Mouse (Mus musculus) CD4-positive, CD25-positive, alpha-beta regulatory T cell, adult 9 weeks (primary cell): ENCODE data around the gene Has3. TPM values are rescaled to one million over a fixed set of nuclear protein-coding genes. Genes with fewer than 3 reads are reported as not detected.

Experiments
- polyA plus RNA-seq: library from polyadenylated mRNA; unstranded; fragments of 100-300 nt; shearing (Covaris generic); gene quantifications from one replicate; pipeline ENCODE4 v1.2.1, GENCODE M21; 2017

The Has3 gene
- polyA plus RNA-seq: not detected

GRCm38 (mm10) chr8:106870051-106870450, at the start of gene Has3:
TSS of gene Has3 (plus strand) at chr8:106870242.

GRCm38 (mm10) chr8:106893481-106894156, 23.6 kb downstream of the Has3 start, which contains the start of gene Utp4:
TSS of gene Utp4 (plus strand) at chr8:106893636.

Other genes starting within 250 kb of the Has3 start
- gene Tango6, start 187.2 kb upstream of the Has3 start, polyA plus RNA-seq: 13.8 TPM
- 76.1 TPM for gene Utp4, start 23.4 kb downstream of the Has3 start, polyA plus RNA-seq
- gene Sntb2, start 65.5 kb downstream of the Has3 start, polyA plus RNA-seq: 1.6 TPM
- gene Vps4a, start 161.0 kb downstream of the Has3 start, polyA plus RNA-seq: 55.7 TPM
- gene Pdf, start 178.4 kb downstream of the Has3 start, polyA plus RNA-seq: 1.9 TPM
- 14.6 TPM for gene Cog8, start 186.4 kb downstream of the Has3 start, polyA plus RNA-seq
- 119 TPM for gene Nip7, start 186.6 kb downstream of the Has3 start, polyA plus RNA-seq
- not detected for gene Tmed6, start 195.4 kb downstream of the Has3 start, polyA plus RNA-seq
- gene Terf2, start 226.3 kb downstream of the Has3 start, polyA plus RNA-seq: 7.6 TPM